Mouse (Mus musculus) gastrocnemius, adult 2 months (tissue): ENCODE measurements around the gene Hist1h1b. TPM values are rescaled to one million over a fixed set of nuclear protein-coding genes. Genes with fewer than 3 reads are reported as not detected.
"Not testable (repeated sequence)": the region's sequence is repeated elsewhere in the genome, so short reads cannot be mapped to it uniquely, and the experiment has no call there.

Experiments used
- DNase-seq: peaks from one replicate; pipeline ENCODE4 v3.0.0; 2022
- H3K27ac ChIP-seq: fragments of 200-600 bp; 2 replicates; pipeline ENCODE4 v1.8.1; 2022; ENCODE audit warnings: mild to moderate bottlenecking
- H3K4me3 ChIP-seq: fragments of 200-600 bp; 2 replicates; pipeline ENCODE4 v1.8.1; 2022; ENCODE audit warnings: mild to moderate bottlenecking, moderate library complexity
- CTCF ChIP-seq: fragments of 200-600 bp; IDR thresholded peaks from 2 replicates; pipeline ENCODE4 v1.8.1; 2022; ENCODE audit warnings: antibody characterized with exemption, mild to moderate bottlenecking, moderate library complexity
- intact Hi-C: fragments of 180-260 bp; cut with DNase I; formaldehyde crosslinking; loops from one replicate; pipeline ENCODE4 v1.15.1; 2025
- total RNA-seq, 2 experiments: library from RNA; stranded (reverse); gene quantifications; 2 replicates each; pipeline ENCODE4 v1.2.3; 2021

The Hist1h1b gene
- total RNA-seq, 2 experiments from 2014 or later = 0.45 to 0.69 TPM

GRCm38 (mm10) chr13:21778814-21779766 is 1.3 kb downstream of the Hist1h1b start:
- intact Hi-C loops = loop anchor here (5.0 kb wide), 1 partner anchor 263 kb away; the partner anchor contains the start of genes Hist1h2ag, Hist1h2bj and Hist1h4i
- DNase-seq = peak; percentile 74
- TF ChIP-seq CTCF = no peak
- H3K4me3 ChIP-seq = peak overlapping the region; percentile 76
- H3K27ac ChIP-seq = peak overlapping the region; percentile 91

DNA sequence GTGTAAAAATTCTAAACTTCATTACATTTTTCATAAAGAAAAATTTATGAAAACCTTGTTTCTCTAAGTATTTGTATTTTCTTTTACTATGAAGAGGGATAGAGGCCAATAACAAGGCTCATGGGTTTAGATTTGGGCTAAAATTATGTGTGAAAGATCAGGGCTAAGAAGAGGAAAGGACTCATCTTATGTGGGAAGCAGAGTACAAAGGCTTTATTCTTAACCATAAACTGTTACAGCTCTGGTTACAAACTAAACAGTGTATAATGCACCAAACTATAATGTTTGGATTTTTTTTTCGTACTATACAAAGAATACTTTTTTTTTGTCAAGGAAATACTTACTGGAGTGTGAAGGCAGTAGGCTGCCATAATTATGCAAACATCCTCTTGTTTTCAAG is 24.7 kb downstream of the Hist1h1b start:
- intact Hi-C loops = no loop called here
- no peak for DNase-seq
- Histone ChIP-seq H3K4me3 (no peak overlapping the region), H3K27ac (no peak overlapping the region)
- TF ChIP-seq CTCF = no peak

GRCm38 (mm10) chr13:21754294-21755001 is 26.0 kb downstream of the Hist1h1b start:
- intact Hi-C loops = loop anchor here (5.0 kb wide), 1 partner anchor 37 kb away; the partner anchor contains the start of genes Hist1h2ai, Hist1h2bl and Hist1h3h
- DNase-seq = not testable (repeated sequence)
- H3K4me3 ChIP-seq = peak overlapping the region; percentile 77
- H3K27ac ChIP-seq = peak overlapping the region; percentile 35; the same call in 1 of the 2 replicates

GRCm38 (mm10) chr13:21753524-21754285 is 26.7 kb downstream of the Hist1h1b start, which contains the start of the genes Hist1h2ak and Hist1h2bn:
Hist1h2ak (minus strand) TSS chr13:21753827.
Hist1h2bn (plus strand) TSS chr13:21754123.
- peak; percentile 16; the same call in 1 of the 2 replicates for TF ChIP-seq CTCF
- peak; percentile 31 for DNase-seq
- H3K27ac ChIP-seq = peak within 1 kb of the TSS; percentile 85
- intact Hi-C loops = loop anchor here (5.0 kb wide), 1 partner anchor 36 kb away; the partner anchor contains the start of genes Hist1h2ai, Hist1h2bl and Hist1h3h
- peak within 1 kb of the TSS; percentile 77 for H3K4me3 ChIP-seq

- intact Hi-C loops = loop anchor here (5.0 kb wide), 1 partner anchor 36 kb away; the partner anchor contains the start of genes Hist1h2ai, Hist1h2bl and Hist1h3h
- TF ChIP-seq CTCF = no peak
- Histone ChIP-seq H3K4me3 (peak overlapping the region; percentile 77), H3K27ac (peak overlapping the region; percentile 85)
- no peak for DNase-seq
These were observed 27.3 kb downstream of the Hist1h1b start for GRCm38 (mm10) chr13:21753051-21753523.

DNA sequence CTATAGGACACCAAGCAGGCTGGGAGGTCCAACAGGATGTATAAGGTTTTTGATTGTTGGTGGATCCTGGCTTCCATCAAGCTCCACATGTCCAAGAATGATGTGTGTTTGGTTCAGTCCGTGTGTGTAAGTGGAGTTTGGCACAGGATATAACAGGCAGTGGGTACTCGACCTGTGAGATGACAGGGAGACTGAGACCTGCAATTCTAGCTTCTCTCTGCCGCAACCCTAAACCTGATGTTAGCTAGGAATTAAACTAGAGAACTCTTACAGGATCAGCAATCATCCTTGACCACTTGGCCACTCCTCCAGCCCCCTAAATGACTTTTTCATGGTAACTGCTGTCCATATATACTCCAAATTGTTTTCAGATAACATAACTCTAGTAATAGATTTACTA is 28.1 kb downstream of the Hist1h1b start:
- no peak for TF ChIP-seq CTCF
- intact Hi-C loops = loop anchor here (5.0 kb wide), 1 partner anchor 35 kb away; the partner anchor contains the start of genes Hist1h2ai, Hist1h2bl and Hist1h3h
- no peak for DNase-seq
- H3K4me3 ChIP-seq = no peak overlapping the region
- H3K27ac ChIP-seq = no peak overlapping the region

DNA sequence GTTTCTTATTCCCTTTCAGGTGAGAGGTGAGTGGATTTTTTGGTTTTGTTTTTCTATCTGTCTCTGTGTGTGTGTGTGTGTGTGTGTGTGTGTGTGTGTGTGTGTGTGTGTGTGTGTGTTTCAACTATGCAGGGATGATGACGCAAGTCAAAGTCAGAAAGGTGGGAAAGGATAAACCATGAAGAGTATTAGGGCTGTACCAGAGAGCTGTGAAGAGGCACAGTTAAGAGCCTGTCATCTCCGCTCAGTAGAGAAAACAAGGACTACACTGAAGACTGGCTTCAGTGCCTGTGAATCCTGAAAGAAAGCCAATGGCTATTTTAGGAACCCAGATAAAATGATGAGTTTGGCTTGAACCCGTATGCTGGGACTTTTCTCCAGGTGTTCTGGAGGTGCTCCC is 28.6 kb downstream of the Hist1h1b start:
- no peak for TF ChIP-seq CTCF
- Histone ChIP-seq H3K4me3 (no peak overlapping the region), H3K27ac (no peak overlapping the region)
- intact Hi-C loops = loop anchor here (2.0 to 5.0 kb wide), 2 partner anchors 17 to 35 kb away; partner anchors contain the start of genes Hist1h2ai, Hist1h2bl, Hist1h3h and Hist1h4j
- no peak for DNase-seq

DNA sequence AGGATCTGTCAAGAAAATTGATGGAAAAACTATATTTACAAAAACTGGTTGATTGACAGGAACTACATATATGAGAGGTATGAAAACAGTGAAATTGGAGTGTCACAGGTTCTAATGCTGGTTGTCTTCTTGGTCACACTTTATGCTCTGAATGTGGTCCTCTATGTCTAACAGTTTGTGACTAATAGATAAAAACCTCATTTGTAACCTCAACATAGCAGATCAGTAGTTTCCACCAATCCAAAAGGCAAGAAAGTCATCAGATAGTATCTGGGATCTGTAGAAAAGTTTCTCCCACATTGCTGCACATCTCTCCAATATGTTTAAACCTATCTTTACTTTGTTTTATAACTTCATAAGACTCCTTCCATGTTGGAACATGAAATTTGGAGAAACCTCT is 29.0 kb downstream of the Hist1h1b start:
- Histone ChIP-seq H3K27ac (no peak overlapping the region), H3K4me3 (no peak overlapping the region)
- no peak for TF ChIP-seq CTCF
- intact Hi-C loops = loop anchor here (2.0 to 5.0 kb wide), 2 partner anchors 17 to 34 kb away; partner anchors contain the start of genes Hist1h2ai, Hist1h2bl, Hist1h3h and Hist1h4j
- no peak for DNase-seq

GRCm38 (mm10) chr13:21750159-21751017 is 30.0 kb downstream of the Hist1h1b start, which contains the start of gene Hist1h4k:
Hist1h4k (minus strand) TSS chr13:21750505.
- H3K4me3 ChIP-seq = peak within 1 kb of the TSS; percentile 69
- DNase-seq = peak; percentile 84
- peak within 1 kb of the TSS; percentile 49 for H3K27ac ChIP-seq
- intact Hi-C loops = loop anchor here (2.0 to 5.0 kb wide), 2 partner anchors 16 to 33 kb away; partner anchors contain the start of genes Hist1h2ai, Hist1h2bl, Hist1h3h and Hist1h4j
